Mouse (Mus musculus) liver, adult (tissue): ENCODE results near the gene Rpl18a.

Experiments
- GATA4 ChIP-seq: IDR thresholded peaks from 2 replicates; pipeline ENCODE4 v1.6.1; 2014; ENCODE audit warnings: mild to moderate bottlenecking, low read length; ENCODE audit not compliant: insufficient replicate concordance

Rpl18a gene

DNA sequence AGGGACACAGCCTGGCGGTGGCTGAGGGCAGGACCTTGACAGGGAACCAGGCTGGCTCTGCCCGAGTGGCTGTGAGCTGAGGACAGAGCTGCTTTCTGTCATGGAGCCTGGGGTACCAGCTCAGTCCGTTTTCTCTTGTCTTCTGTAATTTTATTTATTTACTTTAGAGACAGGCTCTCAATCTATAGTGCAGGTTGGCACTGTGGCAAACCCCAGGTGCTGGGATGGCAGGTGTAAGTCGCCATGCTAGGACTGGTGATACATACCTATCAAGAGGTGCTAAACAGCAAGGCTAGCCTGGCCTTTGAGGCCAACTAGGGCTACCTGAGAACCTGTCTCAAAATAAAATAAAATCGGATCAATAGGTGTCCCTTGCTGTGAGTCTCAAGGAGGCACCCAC is 41.2 kb downstream of the Rpl18a start:
- TF ChIP-seq GATA4, result no peak

DNA sequence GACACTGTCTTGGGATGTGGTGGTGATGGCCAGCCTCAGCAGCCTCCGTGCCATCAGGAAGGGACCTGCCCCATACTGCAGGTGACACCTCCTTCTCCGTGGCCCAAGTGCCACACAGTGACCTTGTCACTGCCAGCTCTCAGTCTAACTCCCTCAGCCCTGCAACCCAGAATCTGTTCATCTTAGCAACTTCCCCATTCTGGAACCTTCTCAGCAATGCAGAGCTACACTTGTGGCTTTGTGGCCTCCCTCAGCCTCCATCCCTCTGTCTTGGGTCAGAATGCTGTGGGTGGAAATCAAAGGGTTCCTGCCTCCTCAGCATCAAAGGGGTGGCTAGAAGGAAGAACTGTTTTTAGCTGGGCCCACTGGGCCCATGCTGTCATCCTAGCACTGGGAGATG is 43.3 kb downstream of the Rpl18a start:
- no peak for TF ChIP-seq GATA4

DNA sequence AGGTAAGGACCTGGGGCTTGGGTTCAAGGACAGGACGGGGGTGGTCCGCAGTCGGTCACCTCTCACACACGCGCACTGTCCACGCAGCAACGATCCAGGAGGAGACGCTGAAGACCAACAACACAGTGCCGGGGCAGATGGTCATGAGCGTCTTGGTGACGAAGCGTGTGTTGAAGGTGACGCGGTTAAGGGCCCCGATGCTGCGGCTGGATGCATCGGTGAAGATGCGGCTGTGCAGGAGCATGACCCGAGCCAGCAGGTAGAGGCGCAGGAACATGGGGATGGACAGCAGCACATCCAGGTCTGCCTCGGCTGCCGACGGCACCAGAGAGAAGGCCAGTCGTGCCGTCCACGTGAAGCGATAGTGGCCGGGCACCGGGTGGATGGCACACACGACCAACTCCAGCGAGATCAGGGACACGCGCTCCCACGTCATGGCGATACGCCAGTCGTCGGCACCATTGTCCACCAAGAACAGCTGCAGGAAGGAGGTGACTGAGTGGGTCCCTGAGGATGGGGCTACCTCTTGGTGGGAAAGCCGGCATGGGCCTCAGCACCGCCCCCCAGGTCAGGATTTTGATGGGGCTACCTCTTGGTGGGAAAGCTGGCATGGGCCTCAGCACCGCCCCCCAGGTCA is 44.5 kb downstream of the Rpl18a start:
- TF ChIP-seq GATA4, result no peak

GRCm38 (mm10) chr8:70851837-70852236 is 45.4 kb downstream of the Rpl18a start:
- no peak for TF ChIP-seq GATA4

GRCm38 (mm10) chr8:70850947-70851346 is 46.3 kb downstream of the Rpl18a start:
- TF ChIP-seq GATA4, result no peak

DNA sequence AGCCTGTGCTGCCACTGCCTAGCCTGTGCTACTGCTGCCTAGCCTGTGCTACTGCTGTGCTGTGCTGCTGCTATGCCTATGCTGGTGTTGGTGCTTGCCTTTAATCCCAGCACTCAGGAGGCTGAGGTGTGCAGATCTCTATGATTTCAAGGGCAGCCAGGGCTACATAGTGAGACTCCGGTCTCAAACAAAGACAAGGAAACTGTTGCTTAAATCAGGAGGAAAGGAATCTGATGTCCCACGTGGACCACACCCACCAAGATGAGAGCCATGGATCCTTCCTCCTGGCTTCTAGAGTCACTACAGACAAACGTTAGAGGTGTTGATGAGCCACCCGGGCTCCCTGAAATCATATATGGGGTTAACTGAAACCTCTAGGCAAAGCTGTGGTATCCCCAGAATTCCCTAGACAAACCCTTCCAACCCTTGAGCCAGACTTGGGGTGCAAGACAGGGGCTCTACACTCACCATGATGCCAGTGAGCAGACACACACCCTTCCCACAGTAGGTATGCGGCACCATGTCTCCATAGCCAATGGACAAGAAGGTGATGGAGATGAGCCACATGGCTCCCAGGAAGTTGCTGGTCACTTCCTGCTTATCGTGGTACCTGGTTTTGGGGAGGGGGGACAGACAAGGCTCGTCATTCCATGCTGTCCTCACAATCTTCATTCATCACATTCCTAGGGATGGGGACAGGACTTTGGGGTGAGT is 46.9 kb downstream of the Rpl18a start:
- no peak for TF ChIP-seq GATA4

GRCm38 (mm10) chr8:70849333-70849990 is 47.8 kb downstream of the Rpl18a start:
- TF ChIP-seq GATA4, result no peak

DNA sequence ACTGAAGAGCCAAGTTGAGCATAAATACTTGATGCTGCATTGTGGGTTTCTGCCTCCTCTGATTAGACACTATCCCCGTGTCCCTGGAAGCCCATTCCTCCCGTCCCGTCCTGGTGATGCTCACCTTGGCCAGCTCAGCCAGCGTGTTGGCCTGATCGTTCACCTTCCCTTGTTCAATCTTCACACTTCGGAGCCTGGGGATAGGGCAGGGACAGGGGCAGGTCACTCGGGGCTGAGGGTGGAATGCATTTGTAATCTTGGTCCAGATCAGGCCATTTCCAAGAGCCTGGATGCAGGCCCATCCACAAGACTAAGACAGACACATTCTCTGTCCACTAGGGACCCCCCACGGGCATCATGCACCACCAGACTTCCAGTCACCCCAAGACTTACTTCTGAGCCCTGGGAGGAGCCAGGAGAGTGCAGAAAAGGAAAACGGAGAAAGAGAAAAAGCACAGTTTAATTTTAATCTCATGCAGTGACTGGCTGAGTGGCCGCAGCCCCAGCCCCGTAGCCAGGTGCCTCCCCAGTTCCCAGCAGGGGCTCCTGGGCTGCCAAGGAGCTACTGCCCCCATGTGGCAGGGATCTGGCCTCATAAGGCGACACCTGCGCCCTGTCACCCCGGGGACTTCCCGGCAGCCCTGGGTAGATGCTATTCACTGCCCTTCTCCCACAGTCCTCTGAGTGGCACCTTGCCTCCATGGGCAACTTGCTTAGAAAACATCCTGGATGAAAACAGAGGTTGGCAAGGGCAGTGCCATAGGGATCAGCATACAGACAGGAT is 50.6 kb downstream of the Rpl18a start:
- TF ChIP-seq GATA4, result no peak

GRCm38 (mm10) chr8:70845108-70845507 is 52.1 kb downstream of the Rpl18a start:
- TF ChIP-seq GATA4, result no peak
